Mouse (Mus musculus) erythroblast, embryonic 14.5 days (primary cell): ENCODE results near the gene Ehd4.

Experiments
- GATA1 ChIP-seq: IDR thresholded peaks from 2 replicates; pipeline ENCODE4 v1.6.1; 2012; ENCODE audit warnings: low read length, inconsistent platforms, mixed read lengths
- TAL1 ChIP-seq: IDR thresholded peaks from 3 replicates; pipeline ENCODE4 v1.6.1; 2012; ENCODE audit warnings: low read length, inconsistent platforms, mixed read lengths

- TF ChIP-seq TAL1 (no peak), GATA1 (no peak)
Observed at GRCm38 (mm10) chr2:120140326-120140725, 14.1 kb downstream of the Ehd4 start.
